Mouse (Mus musculus): ENCODE measurements around the gene Xrcc1. TPM values are rescaled to one million over a fixed set of nuclear protein-coding genes. Genes with fewer than 3 reads are reported as not detected.

Gene Xrcc1
- polyA plus RNA-seq, 1 experiment from 2014 or later, result 40.8 TPM

Other genes starting within 250 kb of the Xrcc1 start
- gene Zfp61, start 245.1 kb upstream of the Xrcc1 start, polyA plus RNA-seq (2015; fragmentation: Nextera tagmentation; extraction: Ambion mirVana), result 2.3 and 2.7 TPM in 2 replicates
- 1.8 and 2.3 TPM in 2 replicates for gene Zfp94, start 229.6 kb upstream of the Xrcc1 start, polyA plus RNA-seq (2015; fragmentation: Nextera tagmentation; extraction: Ambion mirVana)
- gene Tescl, start 212.4 kb upstream of the Xrcc1 start, polyA plus RNA-seq (2015; fragmentation: Nextera tagmentation; extraction: Ambion mirVana), result not detected in 2 replicates
- not detected in 2 replicates for gene Lypd5, start 197.1 kb upstream of the Xrcc1 start, polyA plus RNA-seq (2015; fragmentation: Nextera tagmentation; extraction: Ambion mirVana)
- gene Kcnn4, start 176.0 kb upstream of the Xrcc1 start, polyA plus RNA-seq (2015; fragmentation: Nextera tagmentation; extraction: Ambion mirVana), result 91.9 and 93.4 TPM in 2 replicates
- gene Smg9, start 146.7 kb upstream of the Xrcc1 start, polyA plus RNA-seq (2015; fragmentation: Nextera tagmentation; extraction: Ambion mirVana), result 12.8 and 14.3 TPM in 2 replicates
- gene Irgc1, start 94.0 kb upstream of the Xrcc1 start, polyA plus RNA-seq (2015; fragmentation: Nextera tagmentation; extraction: Ambion mirVana), result not detected in 2 replicates
- gene Plaur, start 83.8 kb upstream of the Xrcc1 start, polyA plus RNA-seq (2015; fragmentation: Nextera tagmentation; extraction: Ambion mirVana), result 5.9 and 6.6 TPM in 2 replicates
- gene Cadm4, start 64.3 kb upstream of the Xrcc1 start, polyA plus RNA-seq (2015; fragmentation: Nextera tagmentation; extraction: Ambion mirVana), result 0.24 TPM in 1 of 2 replicates, not detected in the other
- gene Zfp428, start 39.3 kb upstream of the Xrcc1 start, polyA plus RNA-seq (2015; fragmentation: Nextera tagmentation; extraction: Ambion mirVana), result 2.7 and 3.2 TPM in 2 replicates
- gene AC161166.1, start 33.8 kb upstream of the Xrcc1 start, polyA plus RNA-seq (2015; fragmentation: Nextera tagmentation; extraction: Ambion mirVana), result not detected in 2 replicates
- gene Irgq, start 15.6 kb upstream of the Xrcc1 start, polyA plus RNA-seq (2015; fragmentation: Nextera tagmentation; extraction: Ambion mirVana), result 1.1 and 1.3 TPM in 2 replicates
- not detected in 2 replicates for gene Pinlyp, start 171 bp upstream of the Xrcc1 start, polyA plus RNA-seq (2015; fragmentation: Nextera tagmentation; extraction: Ambion mirVana)
- 26.4 and 26.5 TPM in 2 replicates for gene Ethe1, start 41.3 kb downstream of the Xrcc1 start, polyA plus RNA-seq (2015; fragmentation: Nextera tagmentation; extraction: Ambion mirVana)
- gene Zfp575, start 41.4 kb downstream of the Xrcc1 start, polyA plus RNA-seq (2015; fragmentation: Nextera tagmentation; extraction: Ambion mirVana), result 0.25 and 0.30 TPM in 2 replicates
- gene Phldb3, start 64.5 kb downstream of the Xrcc1 start, polyA plus RNA-seq (2015; fragmentation: Nextera tagmentation; extraction: Ambion mirVana), result 0.08 and 0.18 TPM in 2 replicates
- 0.05 TPM in 1 of 2 replicates, not detected in the other for gene Lypd3, start 90.3 kb downstream of the Xrcc1 start, polyA plus RNA-seq (2015; fragmentation: Nextera tagmentation; extraction: Ambion mirVana)
- not detected in 2 replicates for gene Tex101, start 130.4 kb downstream of the Xrcc1 start, polyA plus RNA-seq (2015; fragmentation: Nextera tagmentation; extraction: Ambion mirVana)
- not detected in 2 replicates for gene BC049730, start 163.0 kb downstream of the Xrcc1 start, polyA plus RNA-seq (2015; fragmentation: Nextera tagmentation; extraction: Ambion mirVana)
- gene Gm4763, start 180.6 kb downstream of the Xrcc1 start, polyA plus RNA-seq (2015; fragmentation: Nextera tagmentation; extraction: Ambion mirVana), result not detected in 2 replicates
- 13.6 and 18.1 TPM in 2 replicates for gene Cd177, start 214.0 kb downstream of the Xrcc1 start, polyA plus RNA-seq (2015; fragmentation: Nextera tagmentation; extraction: Ambion mirVana)
- gene Ceacam10, start 230.9 kb downstream of the Xrcc1 start, polyA plus RNA-seq (2015; fragmentation: Nextera tagmentation; extraction: Ambion mirVana), result 3.1 and 3.5 TPM in 2 replicates